Mouse (Mus musculus) pancreas, adult 10 weeks (tissue): ENCODE measurements around the gene Ankrd12. TPM values are rescaled to one million over a fixed set of nuclear protein-coding genes. Genes with fewer than 3 reads are reported as not detected.

Experiments used
- polyA plus RNA-seq: library from polyadenylated mRNA; stranded (reverse); fragments of 350-450 nt; fragmentation: Illumina TruSeq; extraction: RNeasy Lipid Tissue Mini Kit (QIAGEN cat#74804); gene quantifications from one replicate; pipeline ENCODE4 v1.2.3, GENCODE M21; 2015; ENCODE audit warnings: low read depth, low replicate concordance; ENCODE audit not compliant: insufficient read depth

Gene Ankrd12
- polyA plus RNA-seq: 14.2 TPM

GRCm38 (mm10) chr17:66076934-66077333 lies at the start of gene Ankrd12:
Gene Ankrd12, minus strand, starts transcription at chr17:66077089.

GRCm38 (mm10) chr17:66123066-66123815 lies 46.4 kb upstream of the Ankrd12 start, which contains the start of gene Ddx11:
Gene Ddx11, plus strand, starts transcription at chr17:66123520.

GRCm38 (mm10) chr17:66111402-66111959 lies 34.6 kb upstream of the Ankrd12 start, which contains the start of gene Washc1:
Gene Washc1, plus strand, starts transcription at chr17:66111545.

GRCm38 (mm10) chr17:66101380-66102330 lies 24.8 kb upstream of the Ankrd12 start, which contains the start of gene Ndufv2:
Gene Ndufv2, minus strand, starts transcription at chr17:66101559.

GRCm38 (mm10) chr17:65950622-65951404 lies 126.1 kb downstream of the Ankrd12 start, which contains the start of gene Twsg1:
Gene Twsg1, minus strand, starts transcription at chr17:65951226.

Other genes with a start within 250 kb of the Ankrd12 start
- 12.7 TPM for gene Ralbp1, start 191.3 kb downstream of the Ankrd12 start, polyA plus RNA-seq
- 21.8 TPM for gene Twsg1, start 125.9 kb downstream of the Ankrd12 start, polyA plus RNA-seq
- 24.2 TPM for gene Ndufv2, start 24.5 kb upstream of the Ankrd12 start, polyA plus RNA-seq
- 7.4 TPM for gene Washc1, start 34.5 kb upstream of the Ankrd12 start, polyA plus RNA-seq
- gene Ddx11, start 46.4 kb upstream of the Ankrd12 start, polyA plus RNA-seq: 1.3 TPM